Mouse (Mus musculus) olfactory bulb, adult 2 months (tissue): Measurements from ENCODE around the gene Mrps23.

Source experiments
- CTCF ChIP-seq: fragments of 200-500 bp; IDR thresholded peaks from 2 replicates; pipeline ENCODE4 v1.5.1; 2012; ENCODE audit warnings: low read depth, mild to moderate bottlenecking, low read length, moderate library complexity; ENCODE audit not compliant: insufficient read depth
- POLR2A ChIP-seq: fragments of 200-500 bp; IDR thresholded peaks from 2 replicates; pipeline ENCODE4 v1.6.1; 2012; ENCODE audit warnings: mild to moderate bottlenecking, low read depth, low read length, moderate library complexity; ENCODE audit not compliant: insufficient read depth

DNA sequence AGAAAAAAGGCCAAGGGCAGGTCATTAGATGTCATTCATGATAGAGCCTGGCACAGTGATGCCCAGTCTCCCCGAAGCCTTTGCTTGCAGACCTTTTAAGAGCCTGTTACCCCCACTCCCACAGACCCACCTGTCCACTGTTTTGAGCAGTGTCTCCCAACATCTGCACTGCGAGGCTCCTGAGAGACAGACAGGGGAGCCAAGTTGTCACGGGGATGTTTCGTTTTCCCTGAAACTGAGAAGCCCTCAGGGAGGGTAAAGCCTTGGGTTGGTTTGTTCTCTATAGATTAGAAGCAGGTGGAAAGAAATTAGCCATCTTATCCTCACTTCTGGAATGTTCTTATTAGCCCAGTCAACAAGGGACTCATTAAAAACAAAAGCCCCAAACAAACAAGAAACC lies 30.6 kb downstream of the Mrps23 start:
- TF ChIP-seq CTCF (no peak), POLR2A (no peak)
